Mouse (Mus musculus): ENCODE measurements at regions not wholly inside any gene's neighbourhood (a gene's known extent, or its start where the extent isn't known, plus 50 kb on each side); places are given as distances from the start of the nearest gene placed in this dataset.

DNA sequence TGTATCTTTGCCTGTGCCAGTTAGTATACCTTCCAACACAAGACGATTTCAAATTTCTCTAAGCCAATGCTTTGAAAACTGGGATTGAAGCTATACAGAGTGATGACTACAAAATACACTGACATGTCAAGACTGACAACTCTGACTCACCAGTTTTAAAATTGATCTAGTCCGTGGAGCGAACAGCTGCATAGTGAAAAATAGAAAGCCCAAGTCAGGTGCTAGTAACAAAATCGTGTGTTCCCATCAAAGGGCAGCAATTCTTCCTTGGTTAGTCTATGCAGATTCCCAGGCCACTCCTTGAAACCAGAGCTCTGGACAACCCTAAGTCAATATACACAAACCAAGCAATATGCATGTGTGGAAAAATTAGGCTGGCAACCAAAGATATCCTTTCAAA, 940.6 kb downstream of the Kcna4 start:
- no peak for DNase-seq (ENCODE audit: low read depth, low spot score)

DNA sequence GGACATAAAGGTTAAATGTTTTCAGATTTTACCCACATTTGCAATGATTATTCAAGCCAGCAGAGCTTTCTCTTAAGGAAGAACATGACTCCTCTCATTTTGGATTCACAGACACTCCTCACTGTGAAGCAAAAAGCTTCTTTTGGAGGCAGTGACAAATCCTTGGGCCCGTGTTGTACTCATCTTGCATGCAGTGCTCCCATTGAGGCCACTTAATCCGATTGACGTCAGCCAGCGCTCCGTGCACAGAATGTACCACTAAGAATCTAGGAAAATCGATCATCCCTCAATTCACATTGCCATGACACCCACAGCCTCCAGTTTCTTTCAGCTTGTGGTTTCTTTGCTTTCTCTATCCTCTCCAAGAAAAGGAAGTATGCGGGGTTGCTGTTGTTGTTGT, 941.5 kb downstream of the Kcna4 start:
- DNase-seq (ENCODE audit: low read depth, low spot score), result no peak

DNA sequence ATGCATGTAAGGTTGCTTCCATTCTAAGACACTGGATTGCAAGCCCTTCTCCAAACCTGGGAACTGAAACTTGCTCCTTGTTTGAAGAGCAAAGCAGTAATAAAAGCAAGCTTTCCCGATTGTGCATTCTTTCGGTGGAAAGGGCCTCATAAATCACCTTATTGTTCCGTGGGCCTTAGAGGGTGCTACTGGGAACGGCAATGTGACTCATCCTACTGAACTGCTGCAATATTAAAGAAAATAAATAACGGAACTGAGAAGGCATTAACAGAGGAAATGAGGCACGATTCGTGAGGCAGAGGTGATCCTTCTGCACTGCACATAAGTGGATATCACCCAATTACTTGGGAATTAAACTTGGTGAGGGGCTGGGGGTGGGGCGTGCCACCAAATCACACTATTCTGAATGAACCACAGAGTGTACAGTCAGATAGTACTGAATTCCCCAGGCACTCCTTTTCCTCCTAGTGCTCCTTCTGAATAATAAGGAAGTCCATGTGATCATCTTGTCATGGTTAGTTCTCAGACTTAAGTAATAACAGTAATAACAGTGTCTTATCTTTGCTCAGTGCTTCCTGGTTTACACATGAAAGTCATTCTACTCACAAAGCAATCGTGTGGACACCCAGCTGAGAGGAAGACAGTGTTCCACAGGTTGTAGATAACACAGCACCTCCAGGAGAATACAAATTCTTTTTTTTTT, 946.0 kb downstream of the Kcna4 start:
- peak; percentile 47 for DNase-seq (ENCODE audit: low read depth, low spot score)
